Mouse (Mus musculus): Measurements from ENCODE around the gene Actl6a. TPM values are rescaled to one million over a fixed set of nuclear protein-coding genes. Genes with fewer than 3 reads are reported as not detected.
"Not testable (repeated sequence)": the region's sequence is repeated elsewhere in the genome, so short reads cannot be mapped to it uniquely, and the experiment has no call there.

Gene Actl6a
- polyA plus RNA-seq, 1 experiment: 31.9 TPM

DNA sequence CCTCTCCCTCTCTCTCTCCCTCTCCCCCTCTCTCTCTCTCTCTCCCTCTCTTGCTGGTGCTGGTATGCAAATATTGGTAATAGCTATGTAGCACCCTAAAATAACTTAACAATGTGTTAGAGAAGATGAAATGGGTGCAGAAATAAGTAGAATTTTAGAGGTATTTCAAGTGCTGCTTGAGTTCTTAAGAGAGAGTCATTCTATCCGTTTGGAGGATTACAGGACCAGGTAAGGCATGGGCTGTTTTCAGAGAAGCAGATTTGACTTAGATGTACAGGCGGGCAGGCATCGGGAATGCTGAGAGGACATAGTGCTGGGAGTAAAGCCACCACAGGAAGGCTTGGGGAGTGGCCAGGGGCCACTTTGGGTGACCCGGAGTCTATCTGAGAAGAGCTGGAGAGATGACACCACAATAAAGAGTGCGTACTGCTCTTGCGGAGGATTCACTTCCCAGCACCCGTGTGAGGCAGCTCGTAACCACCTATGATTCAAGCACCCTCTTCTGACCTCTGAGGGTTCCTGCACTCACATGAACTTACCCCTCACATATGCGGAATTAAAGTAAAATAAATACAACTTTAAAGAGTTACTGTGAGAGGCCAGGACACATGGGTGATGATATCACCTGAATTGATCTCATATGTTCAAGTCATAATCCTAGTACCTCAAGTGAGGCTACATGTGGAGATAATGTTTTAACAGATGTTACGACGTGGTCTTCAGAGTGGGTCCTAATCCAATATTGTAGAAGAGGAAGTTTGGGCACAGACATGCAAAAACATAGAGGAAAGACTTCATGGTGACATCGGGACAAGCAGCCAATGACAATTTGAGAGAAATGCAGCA is 11.1 kb upstream of the Actl6a start:
- no peak for DNase-seq (ENCODE audit: low spot score)

DNA sequence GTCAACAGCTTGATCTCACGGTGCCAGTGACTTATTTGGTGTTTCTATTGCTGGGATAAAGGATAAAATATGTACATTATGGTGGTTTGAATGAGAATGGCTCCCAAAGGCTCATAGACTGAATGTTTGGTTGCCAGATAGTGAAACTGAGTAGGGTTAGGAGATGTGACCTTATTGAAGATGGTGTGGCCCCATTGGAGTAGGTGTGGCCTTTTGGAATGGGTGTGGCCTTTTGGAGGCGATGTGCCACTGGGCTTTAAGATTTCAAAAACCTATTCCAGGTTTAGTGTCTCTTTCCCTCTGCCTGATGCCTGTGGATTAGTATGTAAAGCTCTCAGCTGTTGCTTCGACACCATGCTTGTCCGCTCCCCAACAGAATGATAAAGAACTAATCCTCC is 10.5 kb upstream of the Actl6a start:
- no peak for DNase-seq (ENCODE audit: low spot score)

DNA sequence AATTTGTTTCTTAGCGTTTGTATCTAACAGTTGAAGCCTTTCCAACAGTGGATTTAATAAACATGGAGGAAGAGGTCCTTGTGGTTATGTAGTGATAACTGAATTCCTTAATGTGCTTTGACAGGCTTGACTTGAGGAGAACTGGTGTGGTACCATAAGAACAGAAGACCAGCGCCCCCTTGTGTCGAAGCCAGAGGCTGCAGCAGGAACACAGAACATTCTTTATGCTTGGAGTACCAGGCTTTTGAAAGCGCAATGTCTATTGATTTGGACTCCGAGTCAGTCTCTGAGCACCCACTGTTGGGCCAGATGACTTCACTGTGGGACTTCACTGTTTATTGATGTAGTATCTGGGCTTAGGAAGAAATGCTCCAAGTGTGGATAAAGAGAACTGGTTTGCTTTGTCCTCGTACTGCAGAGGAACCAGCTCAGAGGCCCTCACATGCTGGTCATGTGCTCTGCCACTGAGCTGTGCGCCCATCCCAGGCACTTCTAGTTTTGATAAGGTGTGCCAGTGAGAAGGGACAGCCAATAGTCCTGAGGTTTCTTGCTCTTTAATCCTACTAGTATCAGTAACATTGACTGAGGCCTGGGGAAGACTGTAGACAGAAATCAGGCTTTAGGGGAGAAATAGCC is 7.8 kb upstream of the Actl6a start:
- DNase-seq (ENCODE audit: low spot score): peak; percentile 55

DNA sequence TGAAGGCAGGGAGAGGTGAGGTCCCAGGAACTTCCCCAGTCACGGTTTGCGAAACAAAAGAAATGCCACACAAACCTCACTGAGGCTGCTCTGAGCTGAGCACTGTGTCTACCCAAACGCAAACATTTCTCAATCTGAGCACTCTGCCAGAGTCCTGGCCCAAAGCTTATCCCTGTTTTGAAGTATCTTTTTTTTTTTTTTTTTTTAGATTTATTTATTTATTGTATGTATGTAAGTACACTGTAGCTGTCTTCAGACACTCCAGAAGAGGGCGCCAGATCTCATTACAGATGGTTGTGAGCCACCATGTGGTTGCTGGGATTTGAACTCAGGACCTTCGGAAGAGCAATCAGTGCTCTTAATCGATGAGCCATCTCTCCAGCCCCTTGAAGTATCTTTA is 2.1 kb upstream of the Actl6a start:
- DNase-seq (ENCODE audit: low spot score): not testable (repeated sequence)

DNA sequence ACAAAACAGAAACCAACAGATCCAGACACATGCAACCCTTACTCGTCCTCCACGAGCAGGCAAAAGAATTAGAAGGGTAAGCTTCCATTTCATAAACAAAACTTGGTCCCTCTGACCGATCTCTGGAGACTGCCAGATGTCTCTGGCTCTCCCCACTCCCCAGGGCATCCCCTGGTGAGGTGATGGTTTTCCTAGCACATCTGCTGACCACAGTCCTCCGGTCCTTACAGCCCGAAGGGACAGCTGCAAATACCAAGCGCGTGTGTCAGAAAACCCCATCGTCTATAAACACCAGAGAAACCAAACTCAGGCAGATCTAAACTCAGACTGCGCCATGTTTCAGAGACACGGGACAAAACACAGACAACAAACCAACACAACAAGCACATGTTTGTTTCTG is 1.5 kb upstream of the Actl6a start:
- not testable (repeated sequence) for DNase-seq (ENCODE audit: low spot score)

DNA sequence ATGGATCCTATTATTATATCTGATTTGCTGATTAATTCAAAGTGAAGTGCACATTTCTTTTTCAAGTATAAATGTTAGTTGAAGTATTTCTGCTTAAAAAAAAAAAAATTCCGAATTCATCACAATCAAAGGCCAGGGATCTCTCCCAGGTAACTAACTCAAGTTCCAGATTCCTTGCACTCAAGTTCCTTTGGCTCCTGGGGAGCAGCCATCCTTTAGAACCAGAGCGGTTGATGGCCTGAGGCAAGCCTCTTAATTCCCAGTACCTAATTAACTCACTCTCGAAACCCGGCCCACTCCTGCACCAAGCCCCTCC is 1.9 kb downstream of the Actl6a start:
- DNase-seq (ENCODE audit: low spot score): no peak

DNA sequence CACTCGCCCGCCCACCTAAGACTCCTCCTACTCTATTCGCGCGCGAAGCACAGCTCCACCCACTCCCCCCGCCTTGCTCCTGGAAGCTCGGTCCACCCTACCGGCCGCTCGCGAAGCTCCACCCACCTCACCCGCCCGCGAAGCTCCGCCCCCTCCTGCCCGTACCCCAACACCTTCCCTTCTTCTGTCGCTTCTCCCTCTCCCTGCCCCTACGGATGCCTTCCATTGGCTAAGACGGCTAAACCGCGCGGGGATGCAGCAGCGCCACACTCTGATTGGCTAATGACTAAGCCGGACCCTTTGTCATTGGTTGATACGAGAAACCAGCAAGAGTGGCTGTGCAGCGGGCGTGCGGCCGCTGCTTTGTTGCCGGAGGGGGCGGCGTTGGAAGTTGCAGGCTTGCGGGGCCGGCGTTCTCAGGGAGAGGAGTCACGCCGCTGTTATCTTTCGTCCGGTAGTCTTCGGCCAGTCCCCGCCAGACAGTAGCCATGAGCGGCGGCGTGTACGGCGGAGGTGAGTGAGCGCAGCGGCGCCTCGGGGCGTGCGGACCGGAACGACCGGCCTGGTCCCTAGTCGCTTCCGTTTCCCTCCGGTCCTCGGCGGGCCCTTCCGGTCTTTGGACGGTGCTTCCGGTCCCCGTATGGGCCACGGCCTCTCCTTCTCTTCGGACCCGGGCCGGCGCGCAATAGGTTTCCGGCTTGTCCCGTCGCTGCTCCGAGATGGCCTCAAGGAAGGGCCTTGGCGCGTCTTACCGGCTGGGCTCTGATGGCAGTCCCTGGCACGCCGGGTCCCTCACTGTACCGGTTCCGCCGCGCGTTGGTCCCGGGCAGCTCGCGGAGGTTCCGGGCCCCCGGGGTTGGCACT is 2.5 kb downstream of the Actl6a start:
- peak; percentile 80 for DNase-seq (ENCODE audit: low spot score)

DNA sequence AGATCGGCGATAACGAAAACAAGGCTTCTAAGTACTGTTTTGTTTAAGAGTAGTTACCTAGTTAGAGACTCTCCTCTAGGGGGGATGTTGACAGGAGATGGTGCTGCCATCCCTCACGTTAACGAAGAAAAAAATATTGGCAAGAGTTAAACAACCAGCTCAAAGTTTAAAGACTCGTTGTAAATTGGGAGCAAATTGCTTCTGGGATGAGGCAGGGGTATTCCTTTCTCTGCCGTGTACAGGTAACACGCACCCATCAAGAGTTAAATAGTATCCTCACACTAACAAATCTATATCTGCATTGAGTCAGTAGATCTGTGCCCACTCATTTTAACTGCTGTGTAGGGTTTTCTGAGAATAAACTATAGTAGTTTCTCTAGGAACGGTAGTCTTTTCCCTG is 3.3 kb downstream of the Actl6a start:
- no peak for DNase-seq (ENCODE audit: low spot score)

DNA sequence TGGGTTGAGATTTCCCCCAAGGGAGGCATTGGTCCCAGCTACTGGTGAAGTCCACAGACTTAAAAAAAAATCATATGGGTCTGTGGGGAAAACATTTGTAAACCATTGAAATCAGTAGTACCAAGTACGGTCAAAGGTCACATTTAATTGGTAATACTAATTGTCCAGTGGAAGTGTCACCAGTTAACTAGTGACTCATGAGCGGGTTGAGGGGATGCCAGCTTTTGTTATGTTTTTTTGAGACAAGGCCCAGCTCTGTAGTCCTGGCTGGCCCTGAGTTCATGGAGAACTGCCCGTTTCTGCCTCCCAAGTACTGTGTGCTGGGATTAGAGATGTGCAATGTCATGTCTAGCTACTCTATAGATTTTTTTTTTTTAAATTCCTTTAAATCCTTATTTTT is 7.6 kb downstream of the Actl6a start:
- no peak for DNase-seq (ENCODE audit: low spot score)

DNA sequence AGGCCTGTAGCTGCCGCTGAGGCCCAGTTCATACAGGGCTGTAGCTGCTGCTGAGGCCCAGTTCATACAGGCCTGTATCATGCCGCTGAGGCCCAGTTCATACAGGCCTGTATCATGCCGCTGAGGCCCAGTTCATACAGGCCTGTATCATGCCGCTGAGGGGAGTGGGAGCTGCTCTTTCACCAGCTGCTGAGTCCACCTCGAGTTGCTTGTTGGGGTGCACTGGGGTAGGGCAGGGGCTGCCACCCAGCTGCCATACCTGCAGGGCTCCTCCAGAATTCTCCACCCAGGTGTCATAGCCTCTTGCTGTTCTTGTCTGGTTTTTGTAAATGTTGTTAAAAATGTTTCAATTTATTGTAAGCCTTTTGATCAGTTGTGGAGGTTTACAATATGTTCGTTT is 11.3 kb downstream of the Actl6a start:
- DNase-seq (ENCODE audit: low spot score): not testable (repeated sequence)

DNA sequence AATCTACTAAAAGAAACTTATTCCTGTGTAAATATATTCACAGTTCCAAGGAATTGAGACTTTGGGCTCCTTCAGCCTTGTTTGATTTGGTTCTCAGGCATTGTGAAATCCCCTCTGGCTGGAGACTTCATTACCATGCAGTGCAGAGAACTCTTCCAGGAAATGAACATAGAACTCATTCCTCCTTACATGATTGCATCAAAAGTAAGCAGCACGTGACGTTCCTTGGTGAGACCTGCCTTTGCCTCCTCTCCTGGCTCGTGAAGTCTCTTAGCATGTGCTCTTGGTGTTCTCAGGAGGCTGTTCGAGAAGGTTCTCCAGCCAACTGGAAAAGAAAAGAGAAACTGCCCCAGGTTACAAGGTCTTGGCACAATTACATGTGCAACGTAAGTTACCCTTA is 12.2 kb downstream of the Actl6a start:
- no peak for DNase-seq (ENCODE audit: low spot score)

DNA sequence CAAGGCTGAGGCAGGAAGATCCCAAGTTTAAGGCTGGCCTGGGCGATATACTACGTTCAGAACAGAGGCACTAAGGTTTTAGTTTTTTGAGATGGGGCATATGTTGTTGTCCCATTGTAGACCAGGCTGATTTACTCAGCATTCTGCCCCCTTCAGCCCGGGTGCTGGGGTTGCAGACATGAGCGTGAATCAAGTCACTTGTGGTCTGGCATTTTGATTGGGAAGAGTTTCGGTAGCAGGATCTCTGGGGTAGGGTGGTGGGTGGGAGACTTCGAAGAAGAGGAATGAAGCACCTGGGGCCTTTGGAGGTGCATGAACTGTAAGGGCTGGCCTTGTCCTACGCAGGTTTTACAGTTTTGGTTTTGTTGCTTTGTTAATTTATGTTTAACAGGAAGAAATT is 18.1 kb downstream of the Actl6a start:
- no peak for DNase-seq (ENCODE audit: low spot score)

DNA sequence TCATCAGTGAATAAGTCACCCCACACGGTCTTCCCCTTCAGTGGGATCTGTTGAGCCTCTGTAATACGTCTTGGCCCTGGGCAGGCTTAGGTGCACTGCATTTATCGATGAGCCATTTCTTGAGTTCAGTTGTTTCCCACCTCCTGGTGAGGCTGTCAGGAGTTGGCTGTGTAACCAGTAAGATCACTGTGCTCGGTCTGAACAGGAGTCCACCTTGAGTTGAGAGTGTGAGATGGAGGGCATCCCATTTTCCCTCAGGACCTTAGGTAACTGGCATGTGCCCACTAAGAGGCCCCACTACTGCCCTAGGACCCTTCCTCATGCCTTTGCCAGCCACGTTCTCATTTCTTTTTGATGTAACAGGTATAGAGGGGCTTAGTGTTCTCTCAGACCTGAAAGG is 19.9 kb downstream of the Actl6a start:
- no peak for DNase-seq (ENCODE audit: low spot score)

DNA sequence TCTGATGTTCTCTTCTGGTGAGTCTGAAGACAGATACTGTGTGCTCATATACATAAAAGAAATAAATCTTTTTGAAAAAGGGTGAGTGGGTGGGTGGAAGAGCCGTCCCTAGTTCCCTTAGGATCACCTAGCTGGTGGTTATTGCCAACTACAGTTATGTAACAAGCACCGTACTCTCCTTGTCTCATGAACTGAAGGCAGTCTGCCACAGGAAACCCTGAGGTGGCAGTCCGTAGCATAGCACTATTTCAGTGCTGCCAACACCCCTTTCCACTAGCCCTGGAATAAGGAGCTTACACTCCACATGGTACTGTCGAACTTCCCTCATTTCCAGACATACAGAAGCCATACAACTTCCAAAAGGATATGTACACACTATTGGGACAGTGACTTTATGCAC is 21.8 kb downstream of the Actl6a start:
- no peak for DNase-seq (ENCODE audit: low spot score)

DNA sequence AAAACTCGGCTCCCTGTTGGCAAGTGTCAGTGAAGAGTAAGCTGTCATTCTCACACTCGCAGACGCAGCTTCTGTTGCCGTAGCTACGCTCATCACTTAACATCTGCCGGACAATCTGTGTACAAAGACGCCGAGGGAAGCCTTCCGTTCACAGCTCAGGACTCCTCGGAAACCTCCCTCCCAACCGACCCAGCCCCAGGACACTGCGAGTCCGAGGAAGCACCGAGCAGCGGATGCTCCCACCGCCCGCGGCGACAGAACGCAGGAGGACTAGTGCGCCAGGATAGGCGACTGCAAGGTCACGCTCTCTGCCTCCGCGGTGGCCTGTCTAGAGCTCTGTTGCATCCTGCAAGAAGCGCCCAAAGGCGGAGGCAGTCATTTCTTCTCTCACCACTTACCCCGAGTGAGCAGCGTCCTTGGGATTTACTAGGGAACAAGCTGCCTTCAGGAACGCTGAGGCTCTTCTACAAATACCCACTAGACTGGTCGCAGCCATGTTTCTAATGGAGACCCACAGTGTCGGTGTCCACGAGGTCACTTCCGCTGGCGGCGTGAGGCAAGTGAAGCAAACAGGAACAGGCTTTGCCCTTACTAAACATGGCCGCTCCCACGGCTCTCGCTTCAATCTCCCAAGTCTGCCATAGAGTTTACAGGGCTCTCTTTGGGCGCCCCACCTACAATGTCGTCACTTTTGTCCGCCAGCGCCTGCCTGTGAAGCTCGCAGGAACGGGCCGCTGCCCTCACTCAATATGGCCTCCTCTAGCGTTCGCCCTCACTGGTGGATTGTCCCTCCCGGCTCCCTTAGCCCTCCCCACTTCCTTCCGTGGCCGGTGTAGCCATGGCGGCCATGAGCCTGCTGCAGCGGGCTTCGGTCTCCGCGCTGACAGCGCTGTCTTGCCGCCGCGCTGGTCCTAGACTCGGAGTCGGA is 30.4 kb downstream of the Actl6a start, which contains the start of gene Ndufb5:
Ndufb5 (plus strand) TSS at position 747 of the 928 bp plus-strand sequence.
- DNase-seq (ENCODE audit: low spot score): peak; percentile 93

DNA sequence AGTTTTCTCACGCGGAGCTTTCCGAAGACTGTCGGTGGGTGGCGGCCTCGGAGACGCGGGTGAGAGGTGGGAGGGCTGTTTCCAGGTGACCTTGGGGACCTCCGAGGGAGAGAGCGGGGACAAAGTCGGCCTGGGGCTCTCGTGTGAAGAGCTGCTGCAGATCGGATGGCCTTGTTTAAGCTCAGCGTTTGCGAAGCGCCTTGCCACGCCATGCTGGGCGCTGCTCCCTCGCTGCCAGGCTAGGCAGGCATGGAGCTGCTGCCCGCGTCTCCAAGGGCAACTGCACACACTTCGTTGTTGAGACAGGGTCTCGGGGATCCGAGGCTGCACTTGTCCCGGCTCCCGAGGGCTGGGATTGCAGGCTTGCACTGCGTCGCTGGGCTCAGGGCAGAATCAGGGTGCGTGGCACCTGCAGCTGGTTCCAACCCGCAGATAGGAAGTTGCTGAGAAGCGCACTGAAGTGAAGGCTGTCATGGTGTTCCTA is 31.1 kb downstream of the Actl6a start, which contains the start of gene Mrpl47:
Mrpl47 (minus strand) TSS at position 434 of the 484 bp plus-strand sequence.
- no peak for DNase-seq (ENCODE audit: low spot score)

DNA sequence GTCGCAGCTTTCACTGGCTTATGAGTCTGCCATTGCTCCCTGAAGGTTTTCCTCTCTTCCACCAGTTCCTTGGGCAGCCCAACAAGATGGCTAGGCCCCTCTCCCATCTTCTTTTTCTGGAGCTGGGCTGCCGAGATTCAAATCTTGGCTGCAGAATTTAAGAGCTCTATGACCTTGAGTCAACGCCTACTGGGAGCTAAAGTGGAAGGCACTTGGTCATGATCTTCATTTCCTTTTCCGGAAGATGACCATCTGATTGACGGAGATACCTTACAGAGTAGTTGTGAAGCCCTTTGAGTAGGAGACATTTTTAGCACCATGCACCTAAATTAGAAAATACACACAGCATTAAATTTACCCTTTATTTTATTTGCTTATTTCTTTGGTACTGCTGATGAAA is 32.5 kb downstream of the Actl6a start:
- no peak for DNase-seq (ENCODE audit: low spot score)

DNA sequence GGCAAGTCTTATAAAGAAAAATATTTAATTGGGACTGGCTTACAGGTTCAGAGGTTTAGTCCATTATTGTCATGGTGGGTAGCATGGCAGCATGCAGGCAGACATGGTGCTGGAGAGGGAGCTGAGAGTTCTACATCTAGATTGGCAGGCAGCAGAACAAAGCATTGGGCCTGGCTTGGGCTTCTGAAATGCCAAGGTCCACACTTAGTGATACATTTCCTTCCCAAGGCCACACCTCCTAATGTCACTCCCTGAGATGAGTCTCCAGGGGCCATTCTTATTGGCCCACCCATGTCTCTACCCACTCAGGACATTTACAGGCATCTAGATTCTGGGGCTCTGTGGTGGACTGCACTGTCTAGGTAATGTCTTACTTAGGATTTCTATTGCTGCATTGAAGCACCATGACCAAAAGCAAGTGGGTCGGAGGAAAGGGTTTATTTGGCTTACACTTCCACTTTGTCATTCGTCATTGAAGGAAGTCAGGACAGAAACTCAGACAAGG is 36.2 kb downstream of the Actl6a start:
- no peak for DNase-seq (ENCODE audit: low spot score)

DNA sequence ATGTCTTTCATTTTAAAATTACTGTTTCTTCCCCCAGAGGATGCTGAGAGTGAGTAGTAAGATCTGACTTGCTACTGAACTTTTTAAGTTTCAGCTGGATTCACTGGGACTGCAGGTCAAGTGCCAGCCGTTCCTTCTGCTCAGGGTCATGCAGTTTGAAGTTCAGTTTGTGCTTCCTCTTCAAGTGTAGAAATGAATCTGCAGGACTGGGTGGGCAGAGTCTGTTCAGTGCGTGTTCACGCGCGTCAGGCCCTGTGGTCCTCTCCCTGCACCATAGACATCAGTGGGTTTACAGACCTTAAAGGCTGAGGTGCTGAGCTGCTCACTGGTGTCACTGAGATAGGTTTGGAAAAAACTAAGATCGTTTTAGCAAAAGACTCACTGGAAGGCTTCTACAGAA is 38.9 kb downstream of the Actl6a start:
- DNase-seq (ENCODE audit: low spot score): no peak

DNA sequence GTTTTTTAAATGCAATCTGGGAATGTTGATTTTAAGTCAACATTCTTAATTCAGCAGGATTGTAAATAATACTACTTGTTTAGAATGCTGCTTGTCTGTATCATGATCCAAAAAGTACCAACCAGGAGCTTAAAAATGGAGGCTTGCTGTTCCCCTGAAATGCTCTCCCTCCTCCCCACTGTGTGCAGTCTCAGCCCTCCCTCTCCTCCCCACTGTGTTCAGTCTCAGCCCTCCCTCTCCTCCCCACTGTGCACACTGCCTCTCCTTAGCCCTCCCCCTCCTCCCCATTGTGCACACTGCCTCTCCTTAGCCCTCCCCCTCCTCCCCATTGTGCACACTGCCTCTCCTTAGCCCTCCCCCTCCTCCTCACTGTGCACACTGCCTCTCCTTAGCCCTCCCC is 39.3 kb downstream of the Actl6a start:
- DNase-seq (ENCODE audit: low spot score): not testable (repeated sequence)

DNA sequence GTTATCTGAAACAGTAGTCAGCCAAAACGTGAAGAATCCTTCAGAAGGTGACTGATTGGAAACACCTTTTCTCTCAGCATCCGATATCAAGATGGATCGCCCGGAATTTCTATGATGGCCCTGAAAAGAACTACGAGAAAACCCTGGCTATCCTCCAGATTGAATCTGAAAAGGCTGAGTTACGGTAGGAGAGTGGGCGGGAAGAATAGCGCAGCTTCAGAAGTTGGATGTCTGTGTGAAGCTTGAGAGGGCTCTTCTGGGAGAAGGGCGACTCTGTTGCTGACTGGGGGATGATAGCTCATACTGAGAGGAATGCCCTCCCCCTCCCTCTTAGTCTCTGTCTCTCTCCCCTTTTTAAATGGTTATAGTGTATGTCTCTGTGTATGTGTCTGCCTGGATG is 42.3 kb downstream of the Actl6a start:
- no peak for DNase-seq (ENCODE audit: low spot score)
